Mouse (Mus musculus) G1E (cell line): Measurements from ENCODE around the gene Il25.

Experiments used
- CTCF ChIP-seq: IDR thresholded peaks from 2 replicates; pipeline ENCODE4 v1.5.1; 2012; ENCODE audit warnings: low read depth, low read length, inconsistent platforms, mixed read lengths
- GATA1 ChIP-seq: IDR thresholded peaks from 2 replicates; pipeline ENCODE4 v1.6.1; 2012; ENCODE audit warnings: borderline replicate concordance, low read length, inconsistent platforms, mixed read lengths
- GATA2 ChIP-seq: IDR thresholded peaks from 2 replicates; pipeline ENCODE4 v1.6.1; 2012; ENCODE audit warnings: low read depth, low read length, inconsistent platforms, borderline replicate concordance
- POLR2AphosphoS5 ChIP-seq: IDR thresholded peaks from 2 replicates; pipeline ENCODE4 v1.6.1; 2012; ENCODE audit warnings: low read depth, low read length, inconsistent platforms; ENCODE audit not compliant: insufficient replicate concordance
- TAL1 ChIP-seq: conservative IDR thresholded peaks from 2 replicates; pipeline ENCODE4 v1.6.1; 2012; ENCODE audit warnings: low read depth, low read length, inconsistent platforms, mixed read lengths

- TF ChIP-seq CTCF, result no peak
- no peak for TF ChIP-seq TAL1
- TF ChIP-seq GATA2, result no peak
- no peak for TF ChIP-seq GATA1
- TF ChIP-seq POLR2AphosphoS5, result no peak
Measured at GRCm38 (mm10) chr14:54948781-54949180, 16.3 kb downstream of the Il25 start.
